Mouse (Mus musculus): ENCODE measurements around the gene Rnf10. TPM values are rescaled to one million over a fixed set of nuclear protein-coding genes. Genes with fewer than 3 reads are reported as not detected.

Rnf10 gene
- polyA plus RNA-seq, 1 experiment: 178 TPM

DNA sequence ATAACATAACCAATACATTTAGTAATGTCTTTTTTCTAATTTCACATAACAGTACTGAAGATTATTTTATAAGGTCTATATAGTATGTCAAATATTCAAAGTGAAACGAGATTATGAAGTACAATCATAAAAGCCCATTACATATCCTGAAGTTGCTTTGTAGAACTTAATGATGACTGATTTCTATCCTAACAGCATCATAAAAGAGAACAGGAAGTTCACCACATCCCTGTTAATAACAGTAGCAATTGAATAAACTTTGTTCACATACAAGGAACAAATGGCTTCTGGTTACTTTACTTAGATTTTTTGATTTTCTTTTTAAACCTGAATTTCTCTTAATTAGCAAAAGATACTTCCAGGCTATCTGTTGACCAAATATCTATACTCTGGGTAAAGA, 10.8 kb downstream of the Rnf10 start:
- no peak overlapping the region for H3K4me3 ChIP-seq (ENCODE audit: control insufficient read depth, insufficient read depth, low read length)
- no peak for DNase-seq
- peaks cover 38% of the 10 kb centered on the region for H3K36me3 ChIP-seq (ENCODE audit: control insufficient read depth, insufficient read depth, low read length)
- TF ChIP-seq CTCF (IDR thresholded peaks at IDR 0.05; ENCODE audit: borderline replicate concordance, control insufficient read depth, extremely low read depth, insufficient read depth, low read length, poor library complexity): no peak
- no peak for TF ChIP-seq POLR2A (IDR thresholded peaks at IDR 0.05; ENCODE audit: control insufficient read depth, extremely low read depth, insufficient read depth, low read length, poor library complexity)
- H3K4me1 ChIP-seq (replicated peaks; ENCODE audit: control insufficient read depth, insufficient read depth, low read length): no peaks in the 10 kb centered on the region
- WGBS: 91% methylated on average over 1 of the region's 1 CpGs
- H3K27me3 ChIP-seq (ENCODE audit: control insufficient read depth, insufficient read depth, low read length): no peaks in the 10 kb centered on the region
- H3K27ac ChIP-seq (ENCODE audit: control insufficient read depth, insufficient read depth, low read length): no peak overlapping the region

DNA sequence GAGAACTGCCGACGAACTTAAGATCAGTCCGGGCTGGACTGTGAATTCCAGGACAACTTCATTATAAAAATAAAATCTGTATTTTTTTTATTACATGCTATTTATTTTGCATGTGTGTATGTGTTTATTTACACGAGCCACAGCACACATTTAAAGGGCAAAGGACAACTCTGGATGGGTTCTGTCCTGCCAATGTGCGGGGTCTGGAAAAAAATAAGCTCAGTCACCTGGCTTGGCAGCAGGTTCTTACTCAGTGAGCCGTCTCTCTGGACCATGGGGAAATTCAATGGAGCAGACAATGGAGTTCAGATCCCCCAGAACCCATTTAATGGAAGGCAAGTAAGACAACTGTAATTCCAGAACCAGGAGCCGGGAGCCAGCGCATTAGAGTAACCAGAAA, 11.6 kb downstream of the Rnf10 start:
- Histone ChIP-seq H3K27ac (ENCODE audit: control insufficient read depth, insufficient read depth, low read length) (no peak overlapping the region), H3K27me3 (ENCODE audit: control insufficient read depth, insufficient read depth, low read length) (no peaks in the 10 kb centered on the region), H3K36me3 (ENCODE audit: control insufficient read depth, insufficient read depth, low read length) (peaks cover 45% of the 10 kb centered on the region), H3K4me3 (ENCODE audit: control insufficient read depth, insufficient read depth, low read length) (no peak overlapping the region), H3K4me1 (replicated peaks; ENCODE audit: control insufficient read depth, insufficient read depth, low read length) (no peaks in the 10 kb centered on the region)
- WGBS: 97% methylated on average over 8 of the region's 8 CpGs
- TF ChIP-seq POLR2A (IDR thresholded peaks at IDR 0.05; ENCODE audit: control insufficient read depth, extremely low read depth, insufficient read depth, low read length, poor library complexity): no peak
- TF ChIP-seq CTCF (IDR thresholded peaks at IDR 0.05; ENCODE audit: borderline replicate concordance, control insufficient read depth, extremely low read depth, insufficient read depth, low read length, poor library complexity): no peak
- no peak for DNase-seq

DNA sequence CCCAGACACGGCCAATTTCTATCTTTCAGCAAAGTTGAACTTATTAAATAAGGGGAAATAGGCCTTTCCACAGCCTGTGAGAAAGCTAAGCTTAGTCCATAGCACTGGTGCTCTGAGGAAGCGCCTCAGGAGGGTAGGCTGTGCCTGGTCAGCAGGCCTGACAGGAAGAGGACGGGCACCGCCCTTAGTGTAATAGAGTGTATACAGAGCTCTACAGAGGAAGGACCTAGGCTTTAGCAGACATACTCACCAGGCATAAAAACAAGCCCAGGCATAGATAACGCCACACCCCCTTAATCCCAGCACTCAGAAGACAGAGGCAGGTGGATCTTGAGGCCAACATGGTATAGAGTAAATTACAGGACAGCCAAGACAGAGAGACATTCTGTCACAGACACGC, 12.3 kb downstream of the Rnf10 start:
- no peak for DNase-seq
- TF ChIP-seq CTCF (IDR thresholded peaks at IDR 0.05; ENCODE audit: borderline replicate concordance, control insufficient read depth, extremely low read depth, insufficient read depth, low read length, poor library complexity): no peak
- H3K4me3 ChIP-seq (ENCODE audit: control insufficient read depth, insufficient read depth, low read length): no peak overlapping the region
- 95% methylated on average over 6 of the region's 6 CpGs for WGBS
- no peaks in the 10 kb centered on the region for H3K4me1 ChIP-seq (replicated peaks; ENCODE audit: control insufficient read depth, insufficient read depth, low read length)
- H3K27ac ChIP-seq (ENCODE audit: control insufficient read depth, insufficient read depth, low read length): no peak overlapping the region
- H3K36me3 ChIP-seq (ENCODE audit: control insufficient read depth, insufficient read depth, low read length): peaks cover 53% of the 10 kb centered on the region
- H3K27me3 ChIP-seq (ENCODE audit: control insufficient read depth, insufficient read depth, low read length): no peaks in the 10 kb centered on the region

DNA sequence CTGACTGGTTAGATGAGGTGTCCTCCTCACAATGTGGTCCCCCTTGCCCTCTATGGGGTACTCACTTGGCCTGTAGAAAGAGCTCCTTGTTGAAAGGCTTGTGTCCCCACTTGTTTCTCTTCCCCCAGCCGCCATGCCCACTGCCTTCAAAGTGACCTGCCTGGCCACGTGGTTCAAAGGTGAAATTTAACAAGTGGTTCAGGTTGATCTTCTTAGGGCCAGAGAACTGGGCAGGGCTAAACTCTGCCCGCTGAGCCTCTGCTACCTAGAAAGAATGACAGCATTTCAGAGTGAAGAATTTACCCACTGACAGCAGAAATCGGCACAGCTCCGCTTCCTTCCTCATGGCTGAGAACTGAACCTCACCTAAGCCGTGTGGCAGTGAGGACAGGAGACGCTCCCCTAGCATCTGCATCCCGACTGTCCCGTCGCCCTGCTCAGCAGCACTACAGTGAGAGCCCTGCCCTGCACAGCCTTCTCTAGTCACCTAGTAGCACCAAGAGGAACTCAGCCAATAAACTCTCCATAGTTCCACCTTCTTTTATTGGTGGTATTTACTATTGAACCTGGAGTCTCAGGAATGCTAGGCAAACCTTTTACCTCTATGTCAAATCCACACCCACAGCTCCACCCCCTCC, 15.7 kb downstream of the Rnf10 start:
- no peak for DNase-seq
- no peak overlapping the region for H3K27ac ChIP-seq (ENCODE audit: control insufficient read depth, insufficient read depth, low read length)
- H3K36me3 ChIP-seq (ENCODE audit: control insufficient read depth, insufficient read depth, low read length): peaks cover 52% of the 10 kb centered on the region
- 96% methylated on average over 10 of the region's 10 CpGs for WGBS
- TF ChIP-seq POLR2A (IDR thresholded peaks at IDR 0.05; ENCODE audit: control insufficient read depth, extremely low read depth, insufficient read depth, low read length, poor library complexity): no peak
- no peak for TF ChIP-seq CTCF (IDR thresholded peaks at IDR 0.05; ENCODE audit: borderline replicate concordance, control insufficient read depth, extremely low read depth, insufficient read depth, low read length, poor library complexity)
- no peak overlapping the region for H3K4me3 ChIP-seq (ENCODE audit: control insufficient read depth, insufficient read depth, low read length)
- no peaks in the 10 kb centered on the region for H3K4me1 ChIP-seq (replicated peaks; ENCODE audit: control insufficient read depth, insufficient read depth, low read length)
- H3K27me3 ChIP-seq (ENCODE audit: control insufficient read depth, insufficient read depth, low read length): no peaks in the 10 kb centered on the region

DNA sequence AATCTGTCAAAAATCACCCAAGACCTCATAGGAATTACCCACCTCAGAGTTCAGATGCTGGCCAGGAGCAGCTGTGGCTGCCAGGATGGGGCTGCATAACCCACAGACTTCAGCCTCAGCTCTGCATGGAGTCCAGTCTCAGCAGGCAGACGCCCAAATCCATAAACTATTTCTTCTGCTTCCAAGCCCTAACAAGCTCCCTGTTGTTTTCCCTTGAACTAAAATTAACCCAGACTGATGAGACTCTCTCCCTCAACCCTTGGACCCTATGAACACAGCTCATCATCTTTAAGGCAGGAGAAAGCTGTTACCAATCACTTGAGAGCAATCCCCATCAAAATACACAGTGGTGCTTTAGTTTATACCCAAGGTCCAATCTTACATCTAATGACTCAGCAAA, 17.2 kb downstream of the Rnf10 start:
- H3K27ac ChIP-seq (ENCODE audit: control insufficient read depth, insufficient read depth, low read length): no peak overlapping the region
- peaks cover 65% of the 10 kb centered on the region for H3K36me3 ChIP-seq (ENCODE audit: control insufficient read depth, insufficient read depth, low read length)
- DNase-seq: no peak

DNA sequence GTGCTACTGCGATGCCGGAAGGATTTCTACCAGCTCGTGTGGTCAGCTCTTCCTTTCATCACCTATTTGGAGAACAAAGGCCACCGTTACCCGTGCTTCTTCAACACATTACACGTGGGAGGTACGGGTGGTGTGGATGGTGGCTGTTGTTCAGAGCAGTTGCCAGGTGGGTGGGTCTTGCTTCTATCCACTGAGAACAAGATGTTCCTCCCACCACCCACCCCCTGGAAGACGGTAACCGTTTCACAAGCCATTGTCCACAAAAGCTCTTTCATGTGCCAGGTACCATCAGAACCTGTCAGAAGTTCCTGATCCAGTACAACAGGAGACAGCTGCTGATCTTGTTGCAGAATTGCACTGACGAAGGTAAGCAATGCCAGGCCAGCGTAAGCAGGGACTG, 32.5 kb downstream of the Rnf10 start:
- Histone ChIP-seq H3K4me3 (ENCODE audit: control insufficient read depth, insufficient read depth, low read length) (no peak overlapping the region), H3K27me3 (ENCODE audit: control insufficient read depth, insufficient read depth, low read length) (no peaks in the 10 kb centered on the region; the same call in 1 of the 2 replicates), H3K4me1 (replicated peaks; ENCODE audit: control insufficient read depth, insufficient read depth, low read length) (peaks cover 11% of the 10 kb centered on the region), H3K27ac (ENCODE audit: control insufficient read depth, insufficient read depth, low read length) (no peak overlapping the region), H3K36me3 (ENCODE audit: control insufficient read depth, insufficient read depth, low read length) (peaks cover 51% of the 10 kb centered on the region)
- TF ChIP-seq POLR2A (IDR thresholded peaks at IDR 0.05; ENCODE audit: control insufficient read depth, extremely low read depth, insufficient read depth, low read length, poor library complexity) (no peak), CTCF (IDR thresholded peaks at IDR 0.05; ENCODE audit: borderline replicate concordance, control insufficient read depth, extremely low read depth, insufficient read depth, low read length, poor library complexity) (no peak)
- whole genome bisulfite sequencing: 89% methylated on average over 11 of the region's 11 CpGs
- DNase-seq: no peak

More for the DNA sequence above, 17.2 kb downstream of the Rnf10 start:
- WGBS: 100% methylated on average over 1 of the region's 1 CpGs
- Histone ChIP-seq H3K4me1 (replicated peaks; ENCODE audit: control insufficient read depth, insufficient read depth, low read length) (no peaks in the 10 kb centered on the region), H3K4me3 (ENCODE audit: control insufficient read depth, insufficient read depth, low read length) (no peak overlapping the region), H3K27me3 (ENCODE audit: control insufficient read depth, insufficient read depth, low read length) (no peaks in the 10 kb centered on the region)
- no peak for TF ChIP-seq POLR2A (IDR thresholded peaks at IDR 0.05; ENCODE audit: control insufficient read depth, extremely low read depth, insufficient read depth, low read length, poor library complexity)

DNA sequence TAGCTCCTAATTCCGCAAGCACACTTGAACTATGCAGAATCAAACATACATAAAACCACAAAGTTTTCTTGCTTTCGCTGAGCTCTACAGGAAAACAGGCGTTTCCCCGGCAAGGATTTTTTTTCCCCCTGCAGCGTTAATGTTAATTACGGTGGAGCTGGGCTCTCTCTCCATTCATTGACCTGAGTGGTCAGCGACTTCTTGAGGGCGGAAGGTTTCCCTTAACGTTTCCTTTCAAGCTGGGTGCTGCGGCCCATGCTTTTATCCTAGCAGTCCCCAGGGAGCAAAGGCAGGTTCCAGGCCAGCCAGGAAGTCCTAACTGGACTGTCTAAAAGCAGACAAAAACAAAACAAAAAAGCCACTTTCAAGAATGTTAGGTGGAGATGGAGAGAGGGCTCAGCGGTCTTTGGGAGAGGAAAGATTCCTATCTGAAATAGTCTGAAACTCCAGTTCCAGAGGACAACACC, 33.9 kb downstream of the Rnf10 start:
- Histone ChIP-seq H3K27me3 (ENCODE audit: control insufficient read depth, insufficient read depth, low read length) (no peaks in the 10 kb centered on the region; the same call in 1 of the 2 replicates), H3K4me1 (replicated peaks; ENCODE audit: control insufficient read depth, insufficient read depth, low read length) (peaks cover 13% of the 10 kb centered on the region), H3K4me3 (ENCODE audit: control insufficient read depth, insufficient read depth, low read length) (no peak overlapping the region), H3K27ac (ENCODE audit: control insufficient read depth, insufficient read depth, low read length) (no peak overlapping the region), H3K36me3 (ENCODE audit: control insufficient read depth, insufficient read depth, low read length) (peaks cover 36% of the 10 kb centered on the region)
- 13% methylated on average over 11 of the region's 11 CpGs for WGBS
- DNase-seq: no peak
- TF ChIP-seq POLR2A (IDR thresholded peaks at IDR 0.05; ENCODE audit: control insufficient read depth, extremely low read depth, insufficient read depth, low read length, poor library complexity) (no peak), CTCF (IDR thresholded peaks at IDR 0.05; ENCODE audit: borderline replicate concordance, control insufficient read depth, extremely low read depth, insufficient read depth, low read length, poor library complexity) (no peak)
